Mouse (Mus musculus): ENCODE measurements around the gene Cysrt1.
"Not testable (repeated sequence)": the region's sequence is repeated elsewhere in the genome, so short reads cannot be mapped to it uniquely, and the experiment has no call there.

Cysrt1 gene

DNA sequence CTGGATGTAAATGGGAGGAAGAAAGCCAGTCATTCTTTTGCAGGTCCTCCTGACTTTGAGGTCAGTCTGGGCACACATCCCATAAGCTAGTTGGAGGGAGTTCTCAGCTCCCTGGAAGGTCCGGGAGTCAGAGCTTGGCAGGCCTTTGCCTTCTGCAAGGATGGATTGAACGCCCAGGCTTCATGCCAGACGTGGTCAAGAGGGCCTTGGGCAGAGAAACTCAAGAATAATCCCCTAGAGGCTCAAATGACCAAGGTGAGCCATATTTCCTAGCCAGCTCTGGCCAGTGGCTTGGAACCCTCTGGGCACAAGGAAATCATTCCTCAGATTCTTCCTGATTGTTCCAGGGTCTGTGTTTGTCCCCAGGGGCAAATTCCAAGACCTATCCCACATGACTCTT lies 22.6 kb upstream of the Cysrt1 start:
- DNase-seq (ENCODE audit: low read depth) = no peak

DNA sequence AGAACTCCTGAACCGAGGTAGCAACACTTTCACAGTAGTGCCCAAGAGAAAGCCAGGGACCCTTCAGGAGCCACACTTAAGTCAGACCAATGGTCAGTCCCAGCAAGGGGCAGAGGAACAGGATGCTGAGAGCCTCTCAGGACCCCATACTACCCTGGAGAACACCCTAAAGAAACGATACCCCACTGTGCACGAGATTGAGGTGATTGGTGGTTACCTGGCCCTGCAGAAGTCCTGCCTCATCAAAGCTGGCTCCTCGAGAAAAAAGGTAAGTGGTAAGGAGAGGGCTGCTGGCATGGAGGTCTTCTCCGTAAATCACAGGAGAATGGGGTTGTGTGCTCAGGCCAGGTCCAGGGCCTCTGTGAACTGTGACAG lies 22.0 kb upstream of the Cysrt1 start:
- no peak for DNase-seq (ENCODE audit: low read depth)

DNA sequence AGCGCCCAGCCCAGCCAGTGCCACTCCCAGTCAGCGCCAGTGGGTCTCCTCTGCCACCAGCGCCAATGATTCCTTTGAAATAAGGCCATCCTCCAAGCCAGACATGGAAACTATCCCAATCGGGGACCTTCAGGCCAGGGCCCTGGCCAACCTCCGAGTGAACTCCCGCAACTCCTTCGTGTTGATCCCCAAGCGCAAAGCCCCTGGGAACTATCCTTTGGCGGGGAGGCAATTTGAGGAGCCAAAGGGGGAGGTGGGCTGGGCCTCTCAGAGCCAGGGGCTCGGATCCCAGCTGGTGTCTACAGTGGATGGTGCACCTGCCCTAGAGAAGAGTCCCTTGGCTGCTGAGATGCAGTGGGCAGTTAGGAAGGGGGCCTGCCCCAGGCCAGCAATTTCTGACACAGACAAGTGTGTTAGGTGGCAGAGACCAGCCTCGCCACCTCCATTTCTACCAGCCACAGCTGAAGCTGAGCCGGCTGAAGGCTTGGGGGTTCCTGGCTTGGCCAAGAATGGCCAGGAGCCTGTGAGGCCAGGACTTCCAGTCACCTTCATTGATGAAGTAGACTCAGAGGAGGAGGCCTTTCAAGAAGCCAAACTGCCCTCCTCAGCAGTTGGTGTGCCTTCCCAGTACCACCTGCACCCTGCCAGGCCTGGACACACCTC lies 21.5 kb upstream of the Cysrt1 start:
- no peak for DNase-seq (ENCODE audit: low read depth)

DNA sequence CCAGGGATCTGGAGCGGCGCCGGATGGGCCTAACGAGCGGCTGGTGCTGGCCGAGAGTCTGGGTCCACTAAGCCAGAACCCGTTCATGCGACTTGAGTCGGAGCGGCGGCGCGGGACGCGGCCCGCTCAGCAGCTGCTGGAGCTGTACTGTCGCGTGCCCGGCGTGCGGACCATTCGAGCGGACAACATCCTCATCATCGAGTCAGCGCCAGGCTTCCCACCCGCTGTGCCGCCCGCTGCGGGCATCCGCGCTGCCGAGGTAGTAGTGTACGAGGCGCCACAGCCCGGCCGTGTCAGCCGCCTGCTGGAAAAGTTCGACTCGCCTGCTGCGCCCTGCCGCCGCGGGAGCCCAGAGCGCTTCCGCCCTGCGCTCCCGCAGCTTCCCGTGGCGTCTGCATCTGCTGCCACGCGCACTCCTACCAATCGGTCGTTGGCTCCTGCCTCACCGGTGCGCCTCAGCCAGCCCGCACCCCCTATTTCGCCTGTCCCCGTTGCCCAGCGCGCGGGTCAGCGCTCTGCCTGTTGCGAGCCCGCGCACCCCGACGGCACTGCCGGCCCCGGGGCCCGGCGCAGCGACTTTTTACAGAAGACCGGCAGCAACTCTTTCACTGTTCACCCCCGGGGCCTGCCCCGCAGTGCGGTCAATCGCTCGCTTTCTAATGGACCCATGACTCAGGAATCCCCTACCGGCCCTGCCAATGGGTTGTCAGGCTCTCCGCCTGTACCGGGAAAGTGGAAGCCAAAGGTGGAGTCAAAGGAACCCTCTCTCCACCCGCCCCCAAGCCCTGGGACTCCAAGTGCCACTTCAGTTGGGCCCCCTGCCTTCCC lies 20.8 kb upstream of the Cysrt1 start:
- DNase-seq (ENCODE audit: low read depth) = peak; percentile 43

DNA sequence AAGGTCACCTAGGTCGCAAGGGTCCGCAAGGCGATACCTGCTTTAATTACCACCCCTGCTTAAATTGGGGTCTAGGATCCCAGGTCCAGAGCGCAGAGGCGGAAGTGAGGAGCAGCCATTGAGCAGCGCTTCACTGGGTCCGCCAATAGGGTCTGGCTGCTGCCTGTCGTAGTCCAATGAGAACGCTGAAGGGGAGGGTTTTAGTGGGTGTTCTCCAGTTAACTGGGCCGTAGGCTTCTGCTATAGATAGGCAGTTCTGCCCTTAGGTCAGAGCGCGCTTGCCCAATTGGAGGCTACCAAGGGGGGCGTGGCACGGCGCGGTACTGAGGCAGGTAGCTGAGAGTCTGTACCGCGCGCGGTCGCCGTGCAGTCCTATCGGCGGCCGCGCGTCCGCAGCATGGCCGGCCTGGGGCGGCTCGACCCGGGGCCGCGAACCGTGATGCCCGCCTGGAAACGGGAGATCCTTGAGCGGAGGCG lies 20.1 kb upstream of the Cysrt1 start, which contains the start of gene Tprn:
Gene Tprn (plus strand): TSS at position 328 of the 477 bp plus-strand sequence.
- DNase-seq (ENCODE audit: low read depth) = peak; percentile 95

DNA sequence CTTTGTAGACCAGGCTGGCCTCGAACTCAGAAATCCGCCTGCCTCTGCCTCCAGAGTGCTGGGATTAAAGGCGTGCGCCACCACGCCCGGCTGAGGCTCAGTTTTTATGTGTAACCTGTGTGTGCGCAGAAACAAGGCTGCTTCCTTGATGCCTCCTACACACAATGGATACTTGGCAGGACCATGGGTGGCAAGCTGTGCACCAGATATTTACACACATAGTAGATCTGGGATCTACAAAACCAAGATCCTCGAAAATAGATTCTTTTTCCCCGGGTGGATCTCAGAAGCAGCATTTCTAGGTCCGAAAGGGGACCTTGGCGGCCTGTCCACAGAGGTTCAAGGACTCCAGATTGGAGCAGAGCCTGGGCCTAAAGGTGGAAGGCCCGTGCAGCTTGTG lies 19.6 kb upstream of the Cysrt1 start:
- DNase-seq (ENCODE audit: low read depth) = no peak

DNA sequence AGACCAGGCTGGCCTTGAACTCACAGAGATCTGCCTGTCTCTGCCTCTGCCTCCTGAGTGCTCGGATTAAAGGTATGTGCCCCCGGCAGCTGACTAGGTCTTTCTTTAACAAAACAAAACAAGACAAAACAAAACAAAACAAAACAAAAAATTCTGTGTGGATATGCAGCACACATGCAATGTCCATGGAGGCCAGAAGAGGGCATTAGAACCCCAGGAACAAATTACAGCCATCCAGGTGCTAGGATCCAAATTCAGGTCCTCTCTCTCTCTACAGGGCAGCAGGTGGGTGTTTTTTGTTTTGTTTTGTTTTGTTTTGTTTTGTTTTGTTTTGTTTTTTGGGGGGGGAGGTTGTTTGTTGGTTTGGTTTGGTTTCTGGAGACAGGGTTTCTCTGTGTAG lies 16.6 kb upstream of the Cysrt1 start:
- DNase-seq (ENCODE audit: low read depth) = no peak

DNA sequence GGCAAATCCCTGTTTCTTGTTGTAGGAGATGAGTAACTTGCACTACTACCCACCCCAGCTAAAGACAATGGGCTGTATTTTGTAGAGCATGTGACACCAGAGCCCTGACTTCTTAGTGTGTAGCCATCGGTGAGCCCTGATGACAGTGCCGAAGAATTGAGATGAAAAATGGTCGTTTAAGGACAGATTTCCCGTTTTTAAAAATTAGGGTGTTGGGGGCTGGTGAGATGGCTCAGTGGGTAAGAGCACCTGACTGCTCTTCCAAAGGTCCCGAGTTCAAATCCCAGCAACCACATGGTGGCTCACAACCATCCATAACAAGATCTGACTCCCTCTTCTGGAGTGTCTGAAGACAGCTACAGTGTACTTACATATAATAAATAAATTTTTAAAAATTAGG lies 15.0 kb upstream of the Cysrt1 start:
- not testable (repeated sequence) for DNase-seq (ENCODE audit: low read depth)

DNA sequence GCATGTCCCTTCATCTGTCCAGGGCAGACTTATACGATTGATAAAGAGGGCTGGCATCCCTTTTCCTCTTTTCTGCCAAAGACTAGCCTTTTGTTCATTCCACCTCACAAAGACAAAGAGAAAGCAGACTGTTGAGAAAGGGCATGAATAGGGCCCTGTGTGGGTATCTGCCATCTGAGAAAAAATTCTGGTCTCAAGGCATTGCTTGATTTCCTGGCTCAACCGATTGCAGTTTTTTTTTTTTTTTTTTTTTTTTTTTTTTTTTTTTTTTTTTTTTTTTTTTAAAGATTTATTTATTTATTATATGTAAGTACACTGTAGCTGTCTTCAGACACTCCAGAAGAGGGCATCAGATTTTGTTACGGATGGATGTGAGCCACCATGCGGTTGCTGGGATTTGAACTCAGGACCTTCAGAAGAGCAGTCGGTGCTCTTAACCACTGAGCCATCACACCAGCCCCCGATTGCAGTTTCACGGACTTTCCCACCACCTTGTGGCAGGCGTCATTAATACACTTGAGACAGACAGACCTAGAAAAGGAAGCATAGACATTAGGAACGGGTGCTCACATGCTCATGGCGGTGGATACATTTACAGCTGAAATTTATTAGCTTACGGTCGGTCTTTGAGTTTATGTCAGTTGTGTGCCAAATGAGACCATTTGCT lies 14.3 kb upstream of the Cysrt1 start:
- DNase-seq (ENCODE audit: low read depth) = not testable (repeated sequence)

DNA sequence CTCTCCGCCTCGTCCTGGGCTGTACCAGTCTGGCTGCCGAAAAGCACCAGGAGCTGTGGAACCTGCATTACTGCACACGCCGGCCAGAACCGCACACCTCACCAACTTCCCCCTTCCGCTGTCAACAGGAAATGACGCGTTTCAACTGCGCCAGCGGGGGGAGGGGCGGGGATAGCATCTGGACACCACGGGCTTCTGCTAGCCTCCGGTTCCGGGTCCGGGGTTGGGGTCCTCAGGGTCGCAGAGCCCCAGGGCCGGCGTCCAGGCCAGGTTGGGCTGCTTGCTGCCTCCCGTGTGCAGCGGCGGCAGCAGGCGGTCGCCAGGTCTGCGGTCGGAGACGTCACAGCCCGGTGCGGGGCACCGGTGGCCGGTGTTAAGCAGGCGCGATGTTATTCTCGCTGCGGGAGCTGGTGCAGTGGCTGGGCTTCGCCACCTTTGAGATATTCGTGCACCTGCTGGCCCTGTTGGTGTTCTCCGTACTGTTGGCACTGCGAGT lies 13.1 kb upstream of the Cysrt1 start, which contains the start of gene Tmem203:
Gene Tmem203 (plus strand): TSS at position 156 of the 496 bp plus-strand sequence.
- DNase-seq (ENCODE audit: low read depth) = peak; percentile 88

DNA sequence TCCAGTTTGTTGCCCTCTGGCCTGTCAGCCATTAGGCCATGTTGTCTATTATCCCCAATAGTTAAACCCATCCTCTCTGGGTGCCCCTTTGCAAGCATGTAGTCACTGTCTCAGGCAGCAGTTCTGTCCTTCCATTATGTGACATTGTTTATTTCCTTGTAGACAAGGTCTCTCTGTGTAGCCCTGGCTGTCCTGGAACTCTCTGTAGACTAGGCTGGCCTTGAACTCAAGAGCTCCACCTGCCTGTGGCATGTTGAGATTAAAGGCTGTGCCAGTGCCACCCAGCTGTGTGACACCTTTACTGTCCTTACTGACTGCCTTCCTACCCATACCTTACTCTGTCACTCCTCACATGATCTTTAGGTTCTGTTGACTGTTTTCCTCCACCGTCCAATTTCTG lies 10.1 kb upstream of the Cysrt1 start:
- no peak for DNase-seq (ENCODE audit: low read depth)

DNA sequence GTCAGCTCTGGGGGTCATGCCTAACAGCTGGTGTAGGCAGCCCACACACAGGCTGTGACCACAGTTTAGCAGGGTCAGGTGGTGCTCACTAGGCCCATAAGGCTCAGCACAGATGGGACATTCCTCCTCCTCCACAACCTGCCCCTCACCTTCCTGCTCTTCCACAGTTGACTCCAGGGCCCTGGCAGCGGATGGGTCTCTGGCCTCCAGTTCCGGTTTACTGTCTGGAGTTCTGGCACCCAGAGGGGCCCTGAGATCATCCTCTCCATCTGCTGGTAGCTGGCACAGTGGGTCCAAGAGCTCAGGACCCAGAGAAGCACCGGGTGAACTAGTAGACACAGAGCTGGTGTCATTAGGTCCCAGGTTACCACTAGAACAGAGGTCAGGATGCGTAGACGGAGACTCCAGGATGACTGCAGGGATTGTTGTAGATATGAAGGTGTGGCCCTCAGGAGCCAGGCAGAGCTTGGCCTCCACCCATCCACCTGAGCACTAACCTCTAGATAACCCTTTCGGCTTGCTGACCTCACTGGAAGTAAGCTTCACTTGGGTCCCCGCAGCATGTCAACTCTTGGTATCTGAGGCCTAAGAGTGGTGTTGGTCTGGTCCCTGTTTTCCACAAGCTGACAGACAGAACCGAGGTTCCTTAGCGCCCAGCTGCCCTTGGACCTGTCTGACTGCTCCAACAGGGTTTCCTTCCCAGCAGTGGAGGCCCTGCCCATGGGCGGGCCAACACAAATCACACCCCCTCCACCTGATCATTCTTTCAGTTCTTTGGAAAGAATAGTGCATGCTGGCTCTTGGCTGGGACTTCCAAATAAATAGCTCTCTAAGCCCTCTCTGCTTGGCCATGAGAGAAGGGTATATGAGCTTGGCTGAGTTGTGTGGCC lies 4.2 kb upstream of the Cysrt1 start, which contains the start of gene AL732309.1:
Gene AL732309.1 (minus strand): TSS at position 681 of the 890 bp plus-strand sequence.
- DNase-seq (ENCODE audit: low read depth) = no peak

DNA sequence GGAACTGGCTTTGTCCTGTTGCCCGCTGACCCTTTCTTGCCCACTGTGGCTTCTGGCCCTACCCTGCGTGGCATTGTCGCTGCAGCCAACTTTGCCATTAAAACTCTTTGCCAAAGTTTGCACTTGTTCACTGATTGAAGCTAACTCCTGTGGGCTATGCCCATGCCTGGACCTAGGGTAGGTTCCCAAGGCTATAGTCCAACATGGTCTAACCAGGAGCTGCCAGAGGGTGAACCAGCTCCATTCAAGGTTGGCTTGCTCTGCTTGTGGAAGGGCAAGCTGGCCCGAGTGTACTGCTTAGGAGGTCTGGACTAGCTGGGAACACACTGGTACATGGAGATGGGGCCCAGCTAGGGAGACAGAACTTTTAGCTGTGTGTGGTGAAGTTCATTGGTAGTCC lies 1.9 kb upstream of the Cysrt1 start:
- no peak for DNase-seq (ENCODE audit: low read depth)

DNA sequence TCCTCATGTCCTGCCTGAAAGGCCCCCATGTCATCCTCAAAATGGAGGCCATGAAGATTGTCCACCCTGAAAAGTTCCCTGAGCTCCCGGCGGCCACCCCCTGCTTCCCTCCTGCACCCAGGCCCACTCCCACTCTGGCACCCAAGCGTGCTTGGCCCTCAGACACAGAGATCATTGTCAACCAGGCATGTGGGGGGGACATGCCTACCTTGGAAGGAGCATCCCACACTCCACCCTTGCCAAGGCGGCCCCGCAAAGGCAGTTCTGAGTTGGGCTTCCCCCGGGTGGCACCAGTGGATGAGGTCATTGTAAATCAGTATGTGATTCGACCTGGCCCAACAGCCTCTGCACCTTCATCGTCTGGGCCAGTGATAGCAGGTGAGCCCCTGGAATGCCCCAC lies 1.1 kb upstream of the Cysrt1 start:
- no peak for DNase-seq (ENCODE audit: low read depth)

DNA sequence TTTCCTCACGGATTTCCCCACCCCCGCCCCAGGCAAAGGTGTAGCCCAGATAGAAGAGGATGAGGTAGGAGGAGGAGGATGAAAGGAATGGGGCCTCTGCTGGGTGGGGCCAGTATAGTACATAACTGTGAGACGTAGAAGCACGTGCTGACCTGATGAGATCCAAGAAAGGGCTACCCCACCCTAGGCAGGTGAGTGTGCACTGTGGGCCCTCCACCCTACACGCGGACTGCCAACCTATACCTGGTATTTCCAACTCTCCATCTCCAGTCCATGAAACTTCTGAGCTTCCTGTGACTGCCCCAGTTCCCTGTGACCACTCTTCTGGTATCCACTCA lies 845 bp downstream of the Cysrt1 start:
- DNase-seq (ENCODE audit: low read depth) = no peak

DNA sequence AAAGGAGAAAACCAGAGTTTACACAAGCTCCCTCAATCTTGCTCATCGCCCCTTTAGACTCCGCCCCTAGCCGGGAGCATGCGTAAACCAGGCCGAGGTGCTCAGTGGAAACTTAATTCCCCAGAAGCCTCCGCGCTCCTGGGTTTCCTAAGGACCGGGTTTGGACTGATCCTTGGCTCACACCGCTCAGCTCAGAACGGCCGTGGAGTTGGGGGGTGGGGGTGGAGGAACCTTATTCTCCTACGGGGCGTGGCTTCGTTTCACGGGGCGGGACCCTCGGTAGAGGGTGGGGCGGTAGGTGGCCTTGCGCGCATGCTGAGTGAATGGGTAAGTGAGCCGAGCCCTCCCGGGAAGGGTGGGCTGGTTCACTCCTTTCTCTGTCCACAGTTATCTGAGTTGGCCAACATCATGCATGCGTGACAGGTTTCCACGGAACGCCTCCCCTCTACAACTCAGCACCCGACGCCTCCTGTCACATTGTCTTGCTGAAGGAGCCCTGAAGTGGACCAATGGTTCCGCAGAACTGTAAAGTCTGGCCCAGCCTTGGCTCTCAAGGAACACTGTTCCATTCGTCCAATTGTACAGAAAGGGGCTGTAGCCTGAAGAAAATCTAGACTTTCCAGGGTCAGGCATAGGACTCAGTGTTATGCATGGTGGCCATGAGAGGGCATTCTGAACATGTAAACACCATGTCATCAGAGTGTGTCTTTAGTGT lies 1.4 kb downstream of the Cysrt1 start:
- no peak for DNase-seq (ENCODE audit: low read depth)

DNA sequence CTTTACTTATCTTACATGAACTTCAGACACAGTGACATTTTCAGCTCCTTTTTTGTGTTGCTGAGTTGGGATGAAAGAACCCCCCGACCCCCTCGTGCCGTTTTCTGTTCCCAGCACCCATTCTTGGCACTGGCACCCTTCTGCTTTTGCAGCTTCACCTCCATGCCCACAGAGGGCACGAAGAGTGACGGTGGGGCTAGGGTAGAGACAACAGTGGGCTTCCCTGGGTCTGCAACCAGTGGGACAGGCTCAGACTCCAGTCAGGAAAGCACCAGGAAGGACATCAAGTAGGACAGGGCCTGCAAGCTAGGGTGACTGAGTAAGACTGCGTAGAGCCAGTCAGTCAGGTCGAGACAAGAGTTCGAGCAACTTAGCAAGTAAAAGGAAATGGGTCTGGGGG lies 1.9 kb downstream of the Cysrt1 start:
- no peak for DNase-seq (ENCODE audit: low read depth)

DNA sequence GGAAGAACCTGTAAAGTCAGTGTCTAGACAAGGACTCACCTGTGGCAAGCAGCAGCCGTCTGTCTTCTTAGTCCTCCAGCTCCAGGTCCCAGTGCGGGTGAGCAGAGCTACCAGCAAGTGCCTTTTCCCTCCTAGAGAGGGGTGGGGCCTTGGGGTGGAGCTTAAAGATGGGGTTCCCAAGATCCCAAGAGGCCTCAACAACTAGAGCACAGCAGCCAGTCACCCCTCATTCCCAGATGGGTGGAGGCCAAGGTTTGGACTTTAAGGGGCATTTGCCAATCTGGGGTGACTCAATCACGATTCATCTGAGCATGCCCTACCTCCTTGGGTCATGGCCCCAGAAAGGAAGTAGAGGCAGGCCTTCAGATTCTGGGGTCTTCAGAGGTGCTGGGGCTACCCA lies 2.5 kb downstream of the Cysrt1 start:
- DNase-seq (ENCODE audit: low read depth) = no peak

DNA sequence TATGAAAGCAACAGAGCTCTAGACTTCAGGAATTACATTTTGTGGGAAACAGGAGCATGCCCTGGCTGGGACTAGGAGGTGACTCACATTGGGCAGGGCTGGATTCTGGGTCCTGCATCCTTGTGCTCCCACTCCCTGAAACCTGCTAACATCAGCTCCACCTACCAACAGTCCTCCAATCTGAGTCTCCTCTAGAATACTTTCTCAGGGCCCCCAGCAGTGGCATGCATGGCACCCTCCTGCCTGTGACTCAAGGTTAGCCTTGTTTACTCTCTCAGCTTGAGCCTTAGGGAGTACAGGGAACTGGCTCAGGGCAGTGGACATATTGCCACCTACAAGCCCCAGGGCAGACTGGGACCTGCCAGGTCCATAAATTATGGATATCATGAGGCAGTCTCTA lies 4.1 kb downstream of the Cysrt1 start:
- DNase-seq (ENCODE audit: low read depth) = no peak

DNA sequence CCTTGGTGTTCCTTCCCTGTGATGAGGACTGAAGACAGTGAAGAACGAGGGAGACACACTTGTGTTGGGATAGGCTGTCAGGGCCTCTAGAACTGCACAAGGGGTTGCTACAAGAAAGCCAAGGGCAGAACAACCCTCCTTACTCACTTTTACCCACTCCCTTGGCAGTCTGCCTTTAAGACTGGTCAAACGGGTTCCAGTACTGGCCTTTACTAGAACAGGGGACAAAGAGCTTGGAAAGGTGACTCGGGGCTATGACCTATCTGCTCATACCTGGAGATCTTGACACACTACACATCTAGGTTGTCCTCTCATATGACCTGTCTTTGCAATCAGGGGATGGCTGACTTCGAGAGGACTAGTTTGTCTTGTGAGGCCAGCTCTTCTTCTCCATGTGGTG lies 4.7 kb downstream of the Cysrt1 start:
- DNase-seq (ENCODE audit: low read depth) = no peak

DNA sequence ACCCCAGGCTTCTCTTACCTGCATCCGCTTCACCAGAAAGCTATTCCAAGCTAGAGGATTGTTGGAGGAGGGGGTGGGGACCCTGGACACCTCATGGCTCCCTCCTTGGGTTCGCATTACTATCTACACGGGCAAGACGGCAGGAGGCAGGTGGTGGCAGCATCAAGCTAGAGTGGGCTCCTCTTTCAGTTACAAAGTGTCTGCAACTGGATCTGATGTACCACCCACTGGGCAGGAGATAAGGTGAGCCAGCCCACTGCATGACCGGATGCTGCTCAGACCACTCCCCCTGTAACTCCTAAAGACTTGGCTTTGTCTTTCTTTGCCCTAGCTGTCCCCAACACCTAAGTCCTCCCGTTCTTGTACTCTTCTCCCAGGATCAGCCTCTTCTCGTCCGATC lies 5.6 kb downstream of the Cysrt1 start, which contains the start of gene Rnf224:
Gene Rnf224 (minus strand): TSS at position 174 of the 400 bp plus-strand sequence.
- DNase-seq (ENCODE audit: low read depth) = no peak
